Mouse (Mus musculus) liver, embryonic 18 days (tissue): Measurements from ENCODE around the gene Tdrd7. TPM values are rescaled to one million over a fixed set of nuclear protein-coding genes. Genes with fewer than 3 reads are reported as not detected.

Source experiments
- polyA plus RNA-seq: library from polyadenylated mRNA; depleted of rRNA; stranded (reverse); fragments of >200 nt; gene quantifications from 2 replicates; pipeline ENCODE4 v1.2.3, GENCODE M21; 2012; rRNA removed

The Tdrd7 gene
- 15.3 and 16.2 TPM in 2 replicates for polyA plus RNA-seq

DNA sequence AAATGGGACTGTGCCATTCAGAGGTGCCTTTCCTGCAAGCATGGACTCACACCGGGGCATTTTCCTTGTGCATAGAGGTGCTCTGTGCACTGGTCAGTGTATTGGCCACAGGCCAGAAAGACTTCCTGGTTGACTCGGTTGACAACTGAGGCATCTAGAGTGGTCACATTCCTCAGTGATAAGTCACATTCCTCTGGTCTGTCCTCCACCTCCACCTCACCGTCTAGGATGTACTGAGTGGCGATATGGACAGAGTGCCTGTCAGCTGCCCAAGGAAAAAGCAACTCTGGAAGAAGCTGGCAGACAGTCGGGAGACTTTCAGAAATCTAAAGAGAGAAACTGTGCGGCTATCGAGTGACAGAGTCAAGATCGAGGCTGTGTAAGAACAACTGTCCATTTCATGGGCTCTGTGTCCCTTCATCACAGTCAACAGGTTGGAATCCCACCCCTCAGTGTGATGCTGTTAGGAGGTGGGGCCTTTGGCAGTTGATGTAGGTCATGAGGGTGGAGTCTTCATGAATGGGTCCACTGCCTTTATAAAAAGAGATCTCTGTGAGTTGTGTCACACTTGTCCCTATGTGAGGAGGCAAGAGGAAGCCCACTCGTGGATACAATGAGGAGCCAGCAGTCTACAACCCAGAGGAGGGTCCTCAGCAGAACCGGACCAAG, at the start of gene Tdrd7:
Tdrd7 (plus strand) TSS at position 564 of the 669 bp plus-strand sequence.

DNA sequence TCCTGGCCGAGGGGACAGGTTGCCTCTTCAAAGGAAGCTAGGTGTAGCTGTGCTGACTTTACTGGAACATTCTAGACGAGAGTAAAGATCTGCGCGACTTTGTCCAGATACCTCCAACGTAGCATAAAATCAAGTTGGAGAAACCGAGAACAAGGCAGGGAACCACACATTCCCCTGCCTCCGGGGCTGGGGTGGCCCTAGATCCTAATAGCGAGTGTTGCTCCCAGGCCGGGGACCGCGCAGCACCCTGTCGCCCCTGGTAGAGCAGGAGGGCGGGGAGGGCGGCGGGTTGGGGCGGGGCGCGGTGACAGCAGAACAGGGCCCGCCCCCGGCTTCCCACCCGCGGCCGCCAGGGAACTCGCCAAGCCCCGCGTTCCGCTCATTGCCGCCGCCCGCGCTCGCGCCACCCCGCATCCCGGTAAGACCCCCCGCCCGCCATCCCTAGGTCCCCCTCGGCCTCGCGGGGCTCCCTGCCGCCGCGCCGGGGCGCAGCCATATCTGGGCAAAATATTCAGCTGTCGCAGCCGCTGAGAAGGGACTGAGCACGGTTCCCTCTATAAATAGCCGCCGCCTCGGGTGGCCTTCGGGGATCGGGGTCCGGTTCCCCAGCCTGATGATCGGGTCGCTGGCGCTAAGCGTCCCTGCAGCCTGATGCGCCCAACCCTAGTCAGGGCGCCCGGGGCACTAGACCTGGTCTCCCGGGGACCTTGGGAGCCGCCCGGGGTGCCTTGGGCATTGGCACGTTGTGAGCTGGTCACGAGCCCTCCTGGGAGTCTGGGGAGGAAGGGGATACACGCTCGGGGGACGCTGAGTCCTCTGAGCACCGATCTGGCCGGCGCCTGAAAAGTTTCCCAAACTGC, 74.0 kb downstream of the Tdrd7 start, which contains the start of gene Tmod1:
Tmod1 (plus strand) TSS at position 44 of the 860 bp plus-strand sequence.

Other genes starting within 250 kb of the Tdrd7 start
- gene Aldh1b1, start 166.3 kb upstream of the Tdrd7 start, polyA plus RNA-seq, result 46.7 and 48.7 TPM in 2 replicates
- 0.01 TPM in 1 of 2 replicates, not detected in the other for gene Igfbpl1, start 138.4 kb upstream of the Tdrd7 start, polyA plus RNA-seq
- 13.9 and 18.9 TPM in 2 replicates for gene Stra6l, start 116.7 kb upstream of the Tdrd7 start, polyA plus RNA-seq
- gene Ccdc180, start 75.0 kb upstream of the Tdrd7 start, polyA plus RNA-seq, result 0.06 and 0.07 TPM in 2 replicates
- gene Tmod1, start 73.6 kb downstream of the Tdrd7 start, polyA plus RNA-seq, result 13.1 and 13.7 TPM in 2 replicates
- gene Ncbp1, start 173.3 kb downstream of the Tdrd7 start, polyA plus RNA-seq, result 22.7 and 23.9 TPM in 2 replicates
- gene Tstd2, start 173.4 kb downstream of the Tdrd7 start, polyA plus RNA-seq, result 6.7 and 6.9 TPM in 2 replicates
- gene Xpa, start 231.0 kb downstream of the Tdrd7 start, polyA plus RNA-seq, result 9.3 and 9.9 TPM in 2 replicates